Mouse (Mus musculus) forebrain, embryonic 14.5 days (tissue): ENCODE measurements around the gene Usp7. TPM values are rescaled to one million over a fixed set of nuclear protein-coding genes. Genes with fewer than 3 reads are reported as not detected.
A peak's percentile ranks its signal among the peaks of the same experiment; 100 is the strongest.

Experiments used
- ATAC-seq: fragments of 200-750 bp; cut with Nextera tagmentation; 2 replicates; pipeline ENCODE4 v1.8.0; 2017; ENCODE audit warnings: mild to moderate bottlenecking, moderate library complexity
- DNase-seq: peaks from one replicate; pipeline ENCODE4 v3.0.0-alpha.2; 2015; ENCODE audit warnings: low spot score
- H3K27ac ChIP-seq: fragments of 300-500 bp; sonication (generic); 2 replicates; pipeline ENCODE4 v1.5.1; 2014; ENCODE audit warnings: low read depth, mild to moderate bottlenecking, control low read depth, low read length, moderate library complexity
- H3K27me3 ChIP-seq: fragments of 300-500 bp; sonication (generic); replicated peaks from 2 replicates; pipeline ENCODE4 v1.6.1; 2014; ENCODE audit warnings: low read length, control low read depth, mixed read lengths; ENCODE audit not compliant: control insufficient read depth, insufficient read depth
- H3K36me3 ChIP-seq: fragments of 300-500 bp; sonication (generic); 2 replicates; pipeline ENCODE4 v1.6.1; 2014; ENCODE audit warnings: low read length, control low read depth; ENCODE audit not compliant: control insufficient read depth, insufficient read depth
- H3K4me1 ChIP-seq: fragments of 300-500 bp; sonication (generic); 2 replicates; pipeline ENCODE4 v1.6.1; 2014; ENCODE audit warnings: antibody characterized with exemption, low read length, control low read depth; ENCODE audit not compliant: control insufficient read depth, insufficient read depth
- H3K4me2 ChIP-seq: fragments of 300-500 bp; sonication (generic); 2 replicates; pipeline ENCODE4 v1.6.1; 2014; ENCODE audit warnings: mild to moderate bottlenecking, control low read depth, low read length
- H3K4me3 ChIP-seq: fragments of 300-500 bp; sonication (generic); 2 replicates; pipeline ENCODE4 v1.5.1; 2014; ENCODE audit warnings: low read depth, low read length, control low read depth
- H3K9ac ChIP-seq: fragments of 300-500 bp; sonication (generic); 2 replicates; pipeline ENCODE4 v1.6.1; 2014; ENCODE audit warnings: mild to moderate bottlenecking, low read length, control low read depth, moderate library complexity
- H3K9me3 ChIP-seq: fragments of 300-500 bp; sonication (generic); replicated peaks from 2 replicates; pipeline ENCODE4 v1.6.1; 2016; ENCODE audit warnings: low read length, control low read depth, mixed read lengths; ENCODE audit not compliant: control insufficient read depth
- WGBS: fragments of 180-500 bp; shearing (Covaris S2); extraction: QIAGEN DNeasy Blood & Tissue Kit; methylation state at CpG from one replicate; pipeline ENCODE4 v1.1.7; 2014; 5-methylcytosine and 5-hydroxymethylcytosine counted together
- polyA plus RNA-seq: library from polyadenylated mRNA; unstranded; fragments of >200 nt; fragmentation: Nextera tagmentation; extraction: Ambion mirVana; gene quantifications from 2 replicates; pipeline ENCODE4 v1.2.1, GENCODE M21; 2014

The Usp7 gene
- polyA plus RNA-seq, 1 experiment from 2014 or later: 42.7 TPM

DNA sequence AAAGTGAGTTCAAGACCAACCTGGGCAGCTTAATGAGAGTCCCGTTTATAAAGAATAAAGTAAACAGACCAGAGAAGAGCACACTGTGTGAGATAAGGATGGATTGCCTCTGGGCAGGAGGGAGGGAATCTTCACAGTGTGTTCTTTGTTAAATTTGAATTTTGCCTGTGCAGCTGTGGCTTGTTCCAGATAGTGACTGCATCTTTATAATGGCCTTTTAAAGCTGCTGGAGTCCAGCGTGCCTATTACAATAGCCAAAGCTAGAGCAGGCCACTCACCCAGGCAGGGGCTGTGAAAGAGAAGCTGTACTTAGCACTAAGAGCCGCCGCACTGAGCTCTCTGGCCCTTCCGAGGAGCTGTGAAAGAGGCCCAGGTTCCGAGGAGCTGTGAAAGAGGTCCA is 146.6 kb downstream of the Usp7 start:
- no peaks in the 10 kb centered on the region for H3K4me1 ChIP-seq
- H3K36me3 ChIP-seq: peaks cover 72% of the 10 kb centered on the region
- 86% methylated on average over 6 of the region's 6 CpGs for WGBS

DNA sequence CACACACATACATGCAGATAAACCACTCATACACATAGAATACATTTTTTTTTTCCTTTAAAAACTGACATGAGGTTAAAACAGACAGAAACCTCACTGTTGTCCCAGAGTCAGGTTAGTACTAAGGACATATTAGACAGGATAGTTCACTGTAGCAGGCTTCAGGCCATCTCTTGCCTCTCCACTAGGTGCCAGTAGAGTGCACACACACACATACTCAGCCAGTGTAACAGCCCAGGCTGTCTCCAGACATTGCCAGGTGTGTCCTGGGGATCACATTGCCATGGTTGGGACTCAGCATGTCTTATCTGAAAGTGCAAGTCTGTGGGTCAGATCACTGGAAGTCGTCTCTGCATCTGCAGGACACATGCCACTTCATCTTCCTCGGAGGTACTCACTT is 148.3 kb downstream of the Usp7 start:
- Histone ChIP-seq H3K4me2 (no peak overlapping the region), H3K9me3 (no peaks in the 10 kb centered on the region), H3K27me3 (no peaks in the 10 kb centered on the region), H3K36me3 (peaks cover 57% of the 10 kb centered on the region), H3K4me1 (no peaks in the 10 kb centered on the region), H3K27ac (no peak overlapping the region), H3K9ac (no peak overlapping the region), H3K4me3 (no peak overlapping the region)
- 87% methylated on average over 2 of the region's 2 CpGs for WGBS
- DNase-seq (peak; percentile 45), ATAC-seq (peak; percentile 62; the same call in 1 of the 2 replicates)

More for the DNA sequence above, 146.6 kb downstream of the Usp7 start:
- H3K9me3 ChIP-seq: no peaks in the 10 kb centered on the region
- no peaks in the 10 kb centered on the region for H3K27me3 ChIP-seq
- no peak for ATAC-seq
- no peak for DNase-seq
- H3K4me2 ChIP-seq: no peak overlapping the region
- no peak overlapping the region for H3K27ac ChIP-seq
- no peak overlapping the region for H3K4me3 ChIP-seq
- no peak overlapping the region for H3K9ac ChIP-seq

Other genes with a start within 250 kb of the Usp7 start
- 34.7 and 36.3 TPM in 2 replicates for gene Pmm2, start 154.6 kb downstream of the Usp7 start, polyA plus RNA-seq
- gene Tmem186, start 154.6 kb downstream of the Usp7 start, polyA plus RNA-seq: 14.8 TPM in 2 replicates
- gene Carhsp1, start 120.2 kb downstream of the Usp7 start, polyA plus RNA-seq: 84.0 and 95.0 TPM in 2 replicates
- gene Gm5767, start 111.5 kb downstream of the Usp7 start, polyA plus RNA-seq: not detected in 2 replicates
- gene 1810013L24Rik, start 37.8 kb upstream of the Usp7 start, polyA plus RNA-seq: 19.6 and 24.9 TPM in 2 replicates